Mouse (Mus musculus): ENCODE data around the gene Snrpa1. TPM values are rescaled to one million over a fixed set of nuclear protein-coding genes. Genes with fewer than 3 reads are reported as not detected.
A peak's percentile ranks its signal among the peaks of the same experiment; 100 is the strongest.

The Snrpa1 gene
- polyA plus RNA-seq, 1 experiment from 2014 or later, result 124 TPM

- Histone ChIP-seq H3K4me3 (replicated peaks; ENCODE audit: low read length) (no peak overlapping the region), H3K36me3 (replicated peaks; ENCODE audit: control insufficient read depth, insufficient read depth) (peaks cover 55% of the 10 kb centered on the region), H3K27me3 (ENCODE audit: control insufficient read depth, insufficient read depth, low read length) (no peaks in the 10 kb centered on the region), H3K27ac (no peak overlapping the region), H3K9me3 (ENCODE audit: control insufficient read depth, low read length) (no peaks in the 10 kb centered on the region), H3K4me1 (replicated peaks; ENCODE audit: control insufficient read depth, insufficient read depth, low read length) (no peaks in the 10 kb centered on the region), H3K4me2 (replicated peaks) (no peak overlapping the region), H3K9ac (no peak overlapping the region)
- DNase-seq (ENCODE audit: low spot score) (no peak), ATAC-seq (ENCODE audit: low FRiP score) (no peak)
- 88% methylated on average over 7 of the region's 7 CpGs for WGBS
Observed at GRCm38 (mm10) chr7:66091553-66091952, 32.8 kb downstream of the Snrpa1 start.

- DNase-seq (ENCODE audit: low spot score), result no peak
- Histone ChIP-seq H3K4me2 (replicated peaks) (no peak overlapping the region), H3K36me3 (replicated peaks; ENCODE audit: control insufficient read depth, insufficient read depth) (peaks cover 44% of the 10 kb centered on the region), H3K9me3 (ENCODE audit: control insufficient read depth, low read length) (no peaks in the 10 kb centered on the region), H3K4me1 (replicated peaks; ENCODE audit: control insufficient read depth, insufficient read depth, low read length) (no peaks in the 10 kb centered on the region), H3K9ac (no peak overlapping the region), H3K4me3 (replicated peaks; ENCODE audit: low read length) (no peak overlapping the region), H3K27ac (no peak overlapping the region), H3K27me3 (ENCODE audit: control insufficient read depth, insufficient read depth, low read length) (no peaks in the 10 kb centered on the region)
- WGBS, result 89% methylated on average over 8 of the region's 8 CpGs
- no peak for ATAC-seq (ENCODE audit: low FRiP score)
Observed at GRCm38 (mm10) chr7:66092656-66093055, 33.9 kb downstream of the Snrpa1 start.

GRCm38 (mm10) chr7:66094141-66094540 lies 35.3 kb downstream of the Snrpa1 start:
- 78% methylated on average over 5 of the region's 5 CpGs for WGBS
- peaks cover 29% of the 10 kb centered on the region for H3K36me3 ChIP-seq (replicated peaks; ENCODE audit: control insufficient read depth, insufficient read depth)

GRCm38 (mm10) chr7:66098803-66099202 lies 40.0 kb downstream of the Snrpa1 start:
- H3K4me1 ChIP-seq (replicated peaks; ENCODE audit: control insufficient read depth, insufficient read depth, low read length), result no peaks in the 10 kb centered on the region
- no peaks in the 10 kb centered on the region for H3K36me3 ChIP-seq (replicated peaks; ENCODE audit: control insufficient read depth, insufficient read depth)
- H3K27me3 ChIP-seq (ENCODE audit: control insufficient read depth, insufficient read depth, low read length), result no peaks in the 10 kb centered on the region
- WGBS, result 84% methylated on average over 7 of the region's 7 CpGs
- H3K4me3 ChIP-seq (replicated peaks; ENCODE audit: low read length), result no peak overlapping the region
- no peak for ATAC-seq (ENCODE audit: low FRiP score)
- no peak overlapping the region for H3K4me2 ChIP-seq (replicated peaks)
- no peak overlapping the region for H3K27ac ChIP-seq
- DNase-seq (ENCODE audit: low spot score), result no peak
- H3K9me3 ChIP-seq (ENCODE audit: control insufficient read depth, low read length), result no peaks in the 10 kb centered on the region
- no peak overlapping the region for H3K9ac ChIP-seq

More at GRCm38 (mm10) chr7:66094141-66094540, 35.3 kb downstream of the Snrpa1 start:
- Histone ChIP-seq H3K27ac (no peak overlapping the region), H3K4me2 (replicated peaks) (no peak overlapping the region), H3K4me1 (replicated peaks; ENCODE audit: control insufficient read depth, insufficient read depth, low read length) (no peaks in the 10 kb centered on the region), H3K4me3 (replicated peaks; ENCODE audit: low read length) (no peak overlapping the region), H3K9ac (no peak overlapping the region), H3K27me3 (ENCODE audit: control insufficient read depth, insufficient read depth, low read length) (no peaks in the 10 kb centered on the region), H3K9me3 (ENCODE audit: control insufficient read depth, low read length) (no peaks in the 10 kb centered on the region)
- no peak for ATAC-seq (ENCODE audit: low FRiP score)
- no peak for DNase-seq (ENCODE audit: low spot score)

DNA sequence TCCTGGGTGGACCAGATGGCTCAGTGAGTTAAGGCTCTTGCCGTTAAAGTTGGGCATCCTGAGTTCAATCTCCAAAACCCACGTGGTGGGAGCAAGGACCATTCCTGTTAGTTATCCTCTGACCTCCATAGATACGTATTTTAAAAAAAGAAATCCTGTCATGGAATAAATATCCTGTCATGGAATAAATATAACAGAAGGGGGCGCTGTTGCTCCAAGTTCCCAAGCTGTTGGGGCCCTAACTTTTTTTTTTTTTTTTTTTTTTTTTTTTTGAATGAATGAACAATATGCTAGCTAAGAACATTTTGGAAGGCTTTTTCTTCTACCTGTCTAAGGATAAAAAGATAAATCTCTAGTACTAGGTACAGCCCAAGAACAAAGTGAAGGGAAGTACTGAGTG lies 43.1 kb downstream of the Snrpa1 start:
- Histone ChIP-seq H3K9ac (no peak overlapping the region), H3K4me1 (replicated peaks; ENCODE audit: control insufficient read depth, insufficient read depth, low read length) (no peaks in the 10 kb centered on the region), H3K4me2 (replicated peaks) (no peak overlapping the region), H3K36me3 (replicated peaks; ENCODE audit: control insufficient read depth, insufficient read depth) (no peaks in the 10 kb centered on the region), H3K27me3 (ENCODE audit: control insufficient read depth, insufficient read depth, low read length) (no peaks in the 10 kb centered on the region), H3K9me3 (ENCODE audit: control insufficient read depth, low read length) (no peaks in the 10 kb centered on the region), H3K27ac (no peak overlapping the region), H3K4me3 (replicated peaks; ENCODE audit: low read length) (no peak overlapping the region)
- WGBS, result 6% methylated on average over 4 of the region's 4 CpGs
- peak; percentile 78 for DNase-seq (ENCODE audit: low spot score)
- no peak for ATAC-seq (ENCODE audit: low FRiP score)

- no peak for DNase-seq (ENCODE audit: low spot score)
- Histone ChIP-seq H3K4me3 (replicated peaks; ENCODE audit: low read length) (no peak overlapping the region), H3K9ac (no peak overlapping the region), H3K9me3 (ENCODE audit: control insufficient read depth, low read length) (no peaks in the 10 kb centered on the region), H3K36me3 (replicated peaks; ENCODE audit: control insufficient read depth, insufficient read depth) (no peaks in the 10 kb centered on the region), H3K4me2 (replicated peaks) (no peak overlapping the region), H3K27me3 (ENCODE audit: control insufficient read depth, insufficient read depth, low read length) (no peaks in the 10 kb centered on the region), H3K27ac (no peak overlapping the region), H3K4me1 (replicated peaks; ENCODE audit: control insufficient read depth, insufficient read depth, low read length) (no peaks in the 10 kb centered on the region)
- no peak for ATAC-seq (ENCODE audit: low FRiP score)
- WGBS, result 92% methylated on average over 5 of the region's 5 CpGs
Observed at GRCm38 (mm10) chr7:66104531-66104930, 45.7 kb downstream of the Snrpa1 start.

DNA sequence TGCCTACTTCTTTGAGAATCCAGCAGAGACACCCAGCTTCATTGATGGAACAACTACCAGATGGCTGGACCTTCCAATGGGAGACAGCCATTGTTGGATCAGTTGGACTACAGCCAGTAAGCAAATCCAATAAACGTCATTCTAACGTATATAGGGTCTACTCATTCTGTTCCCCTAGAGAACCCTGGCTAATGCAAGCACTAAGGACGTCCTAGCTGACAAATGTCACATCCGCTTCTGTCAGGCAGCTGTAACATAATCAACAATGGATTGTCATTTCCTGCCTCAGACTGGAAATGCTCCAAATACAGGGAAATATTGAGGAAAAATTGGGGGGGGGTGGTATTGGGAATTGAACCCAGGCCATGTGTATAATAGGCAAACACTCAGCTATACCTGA lies 47.0 kb downstream of the Snrpa1 start:
- no peak overlapping the region for H3K4me3 ChIP-seq (replicated peaks; ENCODE audit: low read length)
- no peak overlapping the region for H3K4me2 ChIP-seq (replicated peaks)
- no peaks in the 10 kb centered on the region for H3K36me3 ChIP-seq (replicated peaks; ENCODE audit: control insufficient read depth, insufficient read depth)
- no peaks in the 10 kb centered on the region for H3K27me3 ChIP-seq (ENCODE audit: control insufficient read depth, insufficient read depth, low read length)
- WGBS, result 57% methylated on average over 4 of the region's 4 CpGs
- no peaks in the 10 kb centered on the region for H3K9me3 ChIP-seq (ENCODE audit: control insufficient read depth, low read length)
- DNase-seq (ENCODE audit: low spot score) (no peak), ATAC-seq (ENCODE audit: low FRiP score) (no peak)
- peaks cover 4% of the 10 kb centered on the region; the same call in 1 of the 2 replicates for H3K4me1 ChIP-seq (replicated peaks; ENCODE audit: control insufficient read depth, insufficient read depth, low read length)
- no peak overlapping the region for H3K27ac ChIP-seq
- no peak overlapping the region for H3K9ac ChIP-seq

- Histone ChIP-seq H3K9me3 (ENCODE audit: control insufficient read depth, low read length) (no peaks in the 10 kb centered on the region), H3K27ac (no peak overlapping the region), H3K4me2 (replicated peaks) (no peak overlapping the region), H3K4me3 (replicated peaks; ENCODE audit: low read length) (no peak overlapping the region), H3K4me1 (replicated peaks; ENCODE audit: control insufficient read depth, insufficient read depth, low read length) (peaks cover 10% of the 10 kb centered on the region), H3K9ac (no peak overlapping the region), H3K36me3 (replicated peaks; ENCODE audit: control insufficient read depth, insufficient read depth) (no peaks in the 10 kb centered on the region), H3K27me3 (ENCODE audit: control insufficient read depth, insufficient read depth, low read length) (no peaks in the 10 kb centered on the region)
- ATAC-seq (ENCODE audit: low FRiP score) (no peak), DNase-seq (ENCODE audit: low spot score) (no peak)
- WGBS, result 75% methylated on average over 7 of the region's 7 CpGs
Observed at GRCm38 (mm10) chr7:66106581-66107056, 47.8 kb downstream of the Snrpa1 start.

DNA sequence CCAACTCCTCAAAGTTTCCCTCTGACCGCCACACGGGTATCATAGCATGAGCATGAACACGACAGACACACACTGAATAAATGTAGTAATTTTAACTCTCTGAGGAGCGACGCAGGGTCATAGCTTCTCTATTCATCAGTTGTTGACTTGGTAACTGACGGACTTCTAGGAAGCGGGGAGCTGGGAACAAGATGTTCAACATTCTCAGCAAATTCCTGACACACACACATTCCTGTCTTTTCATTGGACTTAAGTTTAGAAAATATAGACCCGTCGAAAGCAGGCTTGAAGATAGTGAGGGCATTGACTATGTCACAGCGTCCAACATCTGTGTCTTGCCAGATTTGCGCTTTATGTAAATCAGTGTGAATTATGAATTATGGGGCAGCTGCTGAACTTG lies 48.4 kb downstream of the Snrpa1 start:
- no peaks in the 10 kb centered on the region for H3K36me3 ChIP-seq (replicated peaks; ENCODE audit: control insufficient read depth, insufficient read depth)
- no peak overlapping the region for H3K4me3 ChIP-seq (replicated peaks; ENCODE audit: low read length)
- H3K9ac ChIP-seq, result no peak overlapping the region
- H3K4me1 ChIP-seq (replicated peaks; ENCODE audit: control insufficient read depth, insufficient read depth, low read length), result peaks cover 10% of the 10 kb centered on the region
- no peak overlapping the region for H3K4me2 ChIP-seq (replicated peaks)
- DNase-seq (ENCODE audit: low spot score), result no peak
- WGBS, result 79% methylated on average over 11 of the region's 11 CpGs
- no peak overlapping the region for H3K27ac ChIP-seq
- no peaks in the 10 kb centered on the region for H3K27me3 ChIP-seq (ENCODE audit: control insufficient read depth, insufficient read depth, low read length)
- ATAC-seq (ENCODE audit: low FRiP score), result no peak
- H3K9me3 ChIP-seq (ENCODE audit: control insufficient read depth, low read length), result no peaks in the 10 kb centered on the region

- ATAC-seq (ENCODE audit: low FRiP score), result no peak
Observed at GRCm38 (mm10) chr7:66107930-66108329, 49.1 kb downstream of the Snrpa1 start.

More at GRCm38 (mm10) chr7:66107930-66108329, 49.1 kb downstream of the Snrpa1 start:
- Histone ChIP-seq H3K27me3 (ENCODE audit: control insufficient read depth, insufficient read depth, low read length) (no peaks in the 10 kb centered on the region), H3K9me3 (ENCODE audit: control insufficient read depth, low read length) (no peaks in the 10 kb centered on the region), H3K4me3 (replicated peaks; ENCODE audit: low read length) (no peak overlapping the region), H3K4me1 (replicated peaks; ENCODE audit: control insufficient read depth, insufficient read depth, low read length) (peaks cover 10% of the 10 kb centered on the region), H3K4me2 (replicated peaks) (0 out of 2 replicates have a peak overlapping the region, but pooled peaks have one; percentile 99), H3K9ac (no peak overlapping the region), H3K27ac (no peak overlapping the region), H3K36me3 (replicated peaks; ENCODE audit: control insufficient read depth, insufficient read depth) (no peaks in the 10 kb centered on the region)
- WGBS, result 9% methylated on average over 7 of the region's 7 CpGs
- no peak for DNase-seq (ENCODE audit: low spot score)

All from hindbrain, embryonic 14.5 days (tissue).